Mouse (Mus musculus) limb, embryonic 11.5 days (tissue): ENCODE measurements around the gene Il6ra. TPM values are rescaled to one million over a fixed set of nuclear protein-coding genes. Genes with fewer than 3 reads are reported as not detected.

ENCODE experiments used
- ATAC-seq: fragments of 200-750 bp; cut with Nextera tagmentation; 2 replicates; pipeline ENCODE4 v1.8.0; 2017; ENCODE audit warnings: low read depth; ENCODE audit not compliant: insufficient number of reproducible peaks, low FRiP score, low TSS enrichment
- DNase-seq: peaks from one replicate; pipeline ENCODE4 v3.0.0-alpha.2; 2015; ENCODE audit warnings: low spot score
- H3K27ac ChIP-seq: fragments of 300-500 bp; sonication (generic); replicated peaks from 2 replicates; pipeline ENCODE4 v1.5.1; 2014; ENCODE audit warnings: low read depth, mild to moderate bottlenecking, low read length
- H3K27me3 ChIP-seq: fragments of 300-500 bp; sonication (generic); 2 replicates; pipeline ENCODE4 v1.6.1; 2014; ENCODE audit warnings: mild to moderate bottlenecking, low read length, mixed read lengths; ENCODE audit not compliant: control insufficient read depth, insufficient read depth
- H3K36me3 ChIP-seq: fragments of 300-500 bp; sonication (generic); 2 replicates; pipeline ENCODE4 v1.6.1; 2014; ENCODE audit warnings: mild to moderate bottlenecking, low read length, moderate library complexity, mixed read lengths; ENCODE audit not compliant: control insufficient read depth, insufficient read depth
- H3K4me1 ChIP-seq: fragments of 300-500 bp; sonication (generic); 2 replicates; pipeline ENCODE4 v1.6.1; 2014; ENCODE audit warnings: low read length, mixed read lengths; ENCODE audit not compliant: control insufficient read depth, insufficient read depth
- H3K4me2 ChIP-seq: fragments of 300-500 bp; sonication (generic); 2 replicates; pipeline ENCODE4 v1.6.1; 2014; ENCODE audit warnings: low read depth, mild to moderate bottlenecking, moderate library complexity; ENCODE audit not compliant: severe bottlenecking
- H3K4me3 ChIP-seq: fragments of 300-500 bp; sonication (generic); 2 replicates; pipeline ENCODE4 v1.5.1; 2014; ENCODE audit warnings: low read depth, low read length
- H3K9ac ChIP-seq: fragments of 300-500 bp; sonication (generic); 2 replicates; pipeline ENCODE4 v1.6.1; 2014; ENCODE audit warnings: mild to moderate bottlenecking, low read length
- H3K9me3 ChIP-seq: fragments of 300-500 bp; sonication (generic); 2 replicates; pipeline ENCODE4 v1.6.1; 2016; ENCODE audit warnings: low read length; ENCODE audit not compliant: control insufficient read depth
- WGBS: fragments of 180-500 bp; shearing (Covaris S2); extraction: QIAGEN DNeasy Blood & Tissue Kit; methylation state at CpG from one replicate; pipeline ENCODE4 v1.1.7; 2014; 5-methylcytosine and 5-hydroxymethylcytosine counted together
- polyA plus RNA-seq: library from polyadenylated mRNA; unstranded; fragments of >200 nt; fragmentation: Nextera tagmentation; extraction: Ambion mirVana; gene quantifications from 2 replicates; pipeline ENCODE4 v1.2.1, GENCODE M21; 2014

The Il6ra gene
- polyA plus RNA-seq, 1 experiment from 2014 or later: 0.40 TPM

- Histone ChIP-seq H3K36me3 (no peaks in the 10 kb centered on the region), H3K4me3 (no peak overlapping the region), H3K9me3 (no peaks in the 10 kb centered on the region), H3K27ac (no peak overlapping the region), H3K4me2 (no peak overlapping the region), H3K27me3 (no peaks in the 10 kb centered on the region), H3K4me1 (peaks cover 4% of the 10 kb centered on the region; the same call in 1 of the 2 replicates), H3K9ac (no peak overlapping the region)
- no peak for DNase-seq
- ATAC-seq: no peak
- 82% methylated on average over 8 of the region's 8 CpGs for WGBS
Observed at GRCm38 (mm10) chr3:89862182-89862761, 50.7 kb downstream of the Il6ra start.

GRCm38 (mm10) chr3:89861070-89861469 is 51.9 kb downstream of the Il6ra start:
- 35% methylated on average over 4 of the region's 4 CpGs for WGBS
- 0 out of 2 replicates have a peak overlapping the region, but pooled peaks have one; percentile 27 for H3K9ac ChIP-seq

GRCm38 (mm10) chr3:89860343-89860742 is 52.7 kb downstream of the Il6ra start:
- Histone ChIP-seq H3K4me3 (no peak overlapping the region), H3K27ac (no peak overlapping the region)
- 83% methylated on average over 3 of the region's 3 CpGs for WGBS

More at GRCm38 (mm10) chr3:89861070-89861469, 51.9 kb downstream of the Il6ra start:
- ATAC-seq (no peak), DNase-seq (peak; percentile 37)
- Histone ChIP-seq H3K4me3 (no peak overlapping the region), H3K4me2 (no peak overlapping the region), H3K36me3 (no peaks in the 10 kb centered on the region), H3K4me1 (peaks cover 4% of the 10 kb centered on the region; the same call in 1 of the 2 replicates), H3K9me3 (no peaks in the 10 kb centered on the region), H3K27me3 (no peaks in the 10 kb centered on the region), H3K27ac (no peak overlapping the region)

GRCm38 (mm10) chr3:89859936-89860335 is 53.1 kb downstream of the Il6ra start:
- no peaks in the 10 kb centered on the region for H3K36me3 ChIP-seq
- WGBS: 75% methylated on average over 3 of the region's 3 CpGs
- no peak overlapping the region for H3K27ac ChIP-seq
- H3K9me3 ChIP-seq: no peaks in the 10 kb centered on the region
- H3K27me3 ChIP-seq: no peaks in the 10 kb centered on the region
- H3K9ac ChIP-seq: no peak overlapping the region
- ATAC-seq: no peak
- no peak overlapping the region for H3K4me2 ChIP-seq
- DNase-seq: no peak
- peaks cover 4% of the 10 kb centered on the region; the same call in 1 of the 2 replicates for H3K4me1 ChIP-seq
- H3K4me3 ChIP-seq: no peak overlapping the region

More at GRCm38 (mm10) chr3:89860343-89860742, 52.7 kb downstream of the Il6ra start:
- ATAC-seq (no peak), DNase-seq (no peak)
- no peaks in the 10 kb centered on the region for H3K9me3 ChIP-seq
- no peak overlapping the region for H3K9ac ChIP-seq
- H3K36me3 ChIP-seq: no peaks in the 10 kb centered on the region
- H3K4me2 ChIP-seq: no peak overlapping the region
- no peaks in the 10 kb centered on the region for H3K27me3 ChIP-seq
- peaks cover 4% of the 10 kb centered on the region; the same call in 1 of the 2 replicates for H3K4me1 ChIP-seq

GRCm38 (mm10) chr3:89858888-89859287 is 54.1 kb downstream of the Il6ra start:
- WGBS: 78% methylated on average over 8 of the region's 8 CpGs

GRCm38 (mm10) chr3:89858123-89858522 is 54.9 kb downstream of the Il6ra start:
- no peak overlapping the region for H3K27ac ChIP-seq
- H3K27me3 ChIP-seq: no peaks in the 10 kb centered on the region
- WGBS: 15% methylated on average over 4 of the region's 4 CpGs
- H3K4me2 ChIP-seq: no peak overlapping the region
- H3K4me1 ChIP-seq: peaks cover 4% of the 10 kb centered on the region; the same call in 1 of the 2 replicates
- no peaks in the 10 kb centered on the region for H3K9me3 ChIP-seq
- no peaks in the 10 kb centered on the region for H3K36me3 ChIP-seq
- no peak overlapping the region for H3K4me3 ChIP-seq
- H3K9ac ChIP-seq: no peak overlapping the region
- ATAC-seq (no peak), DNase-seq (no peak)

More at GRCm38 (mm10) chr3:89858888-89859287, 54.1 kb downstream of the Il6ra start:
- no peaks in the 10 kb centered on the region for H3K36me3 ChIP-seq
- no peak overlapping the region for H3K4me3 ChIP-seq
- no peak overlapping the region for H3K4me2 ChIP-seq
- H3K9ac ChIP-seq: no peak overlapping the region
- no peak for ATAC-seq
- peaks cover 4% of the 10 kb centered on the region; the same call in 1 of the 2 replicates for H3K4me1 ChIP-seq
- no peaks in the 10 kb centered on the region for H3K9me3 ChIP-seq
- H3K27me3 ChIP-seq: no peaks in the 10 kb centered on the region
- DNase-seq: no peak
- H3K27ac ChIP-seq: no peak overlapping the region

- Histone ChIP-seq H3K4me3 (no peak overlapping the region), H3K4me1 (peaks cover 4% of the 10 kb centered on the region; the same call in 1 of the 2 replicates), H3K9me3 (no peaks in the 10 kb centered on the region), H3K4me2 (no peak overlapping the region), H3K27ac (no peak overlapping the region), H3K27me3 (no peaks in the 10 kb centered on the region), H3K36me3 (no peaks in the 10 kb centered on the region), H3K9ac (no peak overlapping the region)
- DNase-seq (peak; percentile 52), ATAC-seq (no peak)
- 87% methylated on average over 3 of the region's 3 CpGs for WGBS
Observed at GRCm38 (mm10) chr3:89857353-89857752, 55.6 kb downstream of the Il6ra start.

- Histone ChIP-seq H3K9ac (no peak overlapping the region), H3K9me3 (no peaks in the 10 kb centered on the region), H3K36me3 (no peaks in the 10 kb centered on the region), H3K4me3 (no peak overlapping the region), H3K4me2 (no peak overlapping the region), H3K27ac (0 out of 2 replicates have a peak overlapping the region, but pooled peaks have one; percentile 9), H3K4me1 (no peaks in the 10 kb centered on the region), H3K27me3 (no peaks in the 10 kb centered on the region)
- WGBS: 82% methylated on average over 5 of the region's 5 CpGs
- DNase-seq (no peak), ATAC-seq (no peak)
Observed at GRCm38 (mm10) chr3:89853752-89854151, 59.2 kb downstream of the Il6ra start.
